Mouse (Mus musculus) CH12.LX (cell line): Measurements from ENCODE around the gene U2af1l4. TPM values are rescaled to one million over a fixed set of nuclear protein-coding genes. Genes with fewer than 3 reads are reported as not detected.
A peak's percentile ranks its signal among the peaks of the same experiment; 100 is the strongest.

ENCODE experiments used
- DNase-seq: peaks from one replicate; pipeline ENCODE4 v3.0.0-alpha.2; 2013; ENCODE audit errors: extremely low read depth
- H3K27ac ChIP-seq: 2 replicates; pipeline ENCODE4 v1.5.1; 2012; ENCODE audit warnings: low read depth, mild to moderate bottlenecking, control low read depth, moderate library complexity; ENCODE audit not compliant: insufficient read depth
- H3K27me3 ChIP-seq: replicated peaks from 2 replicates; pipeline ENCODE3; 2012; ENCODE audit warnings: inconsistent platforms
- H3K36me3 ChIP-seq, 2 experiments: replicated peaks in 1 of 2; 2 replicates each; pipeline versions ENCODE3 to v1.6.1; 2012; ENCODE audit warnings: inconsistent platforms in 1 of 2, low read length in 1 of 2, mild to moderate bottlenecking in 1 of 2, mixed read lengths in 1 of 2, moderate library complexity in 1 of 2; ENCODE audit not compliant: control insufficient read depth in 1 of 2, insufficient read depth in 1 of 2
- H3K4me1 ChIP-seq, 2 experiments: 2 replicates each; pipeline ENCODE4 v1.6.1; 2012; ENCODE audit warnings: inconsistent platforms in 1 of 2, moderate library complexity in 1 of 2; ENCODE audit not compliant: insufficient read depth in 2 of 2, control insufficient read depth in 1 of 2
- H3K4me2 ChIP-seq: 2 replicates; pipeline ENCODE4 v1.6.1; 2012; ENCODE audit warnings: low read depth, mild to moderate bottlenecking, control low read depth; ENCODE audit not compliant: poor library complexity, insufficient read depth, severe bottlenecking
- H3K4me3 ChIP-seq, 3 experiments: fragments of 150-350 bp in 1 of 3; sonication (generic) in 1 of 3; replicated peaks in 1 of 3; 2 replicates each; pipeline versions ENCODE3 to v1.5.1; 2011 to 2012; ENCODE audit warnings: low read depth in 2 of 3, low read length in 2 of 3, mild to moderate bottlenecking in 2 of 3, moderate library complexity in 2 of 3, control low read depth in 1 of 3, improper control_type of control experiment in 1 of 3, inconsistent platforms in 1 of 3, mixed read lengths in 1 of 3; ENCODE audit not compliant: poor library complexity in 1 of 3
- H3K79me2 ChIP-seq: replicated peaks from 2 replicates; pipeline ENCODE4 v1.6.1; 2012; ENCODE audit warnings: mild to moderate bottlenecking, moderate library complexity; ENCODE audit not compliant: control insufficient read depth, poor library complexity, insufficient read depth, severe bottlenecking; ENCODE audit errors: extremely low read depth
- H3K9ac ChIP-seq: 2 replicates; pipeline ENCODE4 v1.6.1; 2012; ENCODE audit warnings: low read depth, mild to moderate bottlenecking, control low read depth, moderate library complexity; ENCODE audit not compliant: insufficient read depth
- H3K9me3 ChIP-seq: replicated peaks from 2 replicates; pipeline ENCODE3; 2012; ENCODE audit warnings: low read length, inconsistent platforms, mixed read lengths
- BHLHE40 ChIP-seq: IDR thresholded peaks from 2 replicates; pipeline ENCODE4 v1.6.1; 2011; ENCODE audit warnings: mild to moderate bottlenecking, low read depth, low read length, improper control_type of control experiment
- CHD1 ChIP-seq: IDR thresholded peaks from 2 replicates; pipeline ENCODE4 v1.6.1; 2012; ENCODE audit warnings: low read depth, low read length, improper control_type of control experiment, inconsistent platforms
- CHD2 ChIP-seq: IDR thresholded peaks from 2 replicates; pipeline ENCODE4 v1.6.1; 2011; ENCODE audit warnings: low read length, improper control_type of control experiment
- CTCF ChIP-seq, 2 experiments: IDR thresholded peaks in 1 of 2; conservative IDR thresholded peaks in 1 of 2; 2 replicates each; pipeline ENCODE4 v1.5.1; 2011 to 2012; ENCODE audit warnings: low read depth in 2 of 2, low read length in 2 of 2, improper control_type of control experiment in 1 of 2, inconsistent platforms in 1 of 2, mild to moderate bottlenecking in 1 of 2, moderate library complexity in 1 of 2
- E2F4 ChIP-seq: IDR thresholded peaks from 2 replicates; pipeline ENCODE4 v1.6.1; 2011; ENCODE audit warnings: low read depth, low read length, improper control_type of control experiment; ENCODE audit not compliant: insufficient replicate concordance
- ELF1 ChIP-seq: IDR thresholded peaks from 2 replicates; pipeline ENCODE4 v1.6.1; 2014; ENCODE audit warnings: low read depth, mild to moderate bottlenecking, inconsistent platforms, low read length, improper control_type of control experiment
- EP300 ChIP-seq: IDR thresholded peaks from 2 replicates; pipeline ENCODE4 v1.6.1; 2011; ENCODE audit warnings: low read length, improper control_type of control experiment
- ETS1 ChIP-seq: conservative IDR thresholded peaks from 2 replicates; pipeline ENCODE4 v1.6.1; 2012; ENCODE audit warnings: low read depth, mild to moderate bottlenecking, inconsistent platforms, low read length, improper control_type of control experiment, moderate library complexity
- GABPA ChIP-seq: IDR thresholded peaks from 2 replicates; pipeline ENCODE4 v1.6.1; 2012; ENCODE audit warnings: low read depth, low read length, improper control_type of control experiment, inconsistent platforms; ENCODE audit not compliant: insufficient replicate concordance
- HCFC1 ChIP-seq: IDR thresholded peaks from 2 replicates; pipeline ENCODE4 v1.6.1; 2012; ENCODE audit warnings: low read depth, mild to moderate bottlenecking, inconsistent platforms, low read length, improper control_type of control experiment
- IRF4 ChIP-seq: IDR thresholded peaks from 2 replicates; pipeline ENCODE4 v1.6.1; 2014; ENCODE audit warnings: low read depth, mild to moderate bottlenecking, inconsistent platforms, low read length, improper control_type of control experiment
- JUN ChIP-seq: IDR thresholded peaks from 2 replicates; pipeline ENCODE4 v1.6.1; 2011; ENCODE audit warnings: low read depth, mild to moderate bottlenecking, low read length, improper control_type of control experiment, moderate library complexity; ENCODE audit not compliant: insufficient read depth
- JUND ChIP-seq: conservative IDR thresholded peaks from 2 replicates; pipeline ENCODE4 v1.6.1; 2011; ENCODE audit warnings: low read depth, low read length, improper control_type of control experiment
- KAT2A ChIP-seq: IDR thresholded peaks from 2 replicates; pipeline ENCODE4 v1.6.1; 2012; ENCODE audit warnings: low read length, improper control_type of control experiment, inconsistent platforms; ENCODE audit not compliant: insufficient replicate concordance
- MAFK ChIP-seq: IDR thresholded peaks from 2 replicates; pipeline ENCODE4 v1.6.1; 2011; ENCODE audit warnings: low read length, improper control_type of control experiment; ENCODE audit not compliant: insufficient replicate concordance
- MAX ChIP-seq: IDR thresholded peaks from 2 replicates; pipeline ENCODE4 v1.6.1; 2011; ENCODE audit warnings: low read length, improper control_type of control experiment
- MAZ ChIP-seq: IDR thresholded peaks from 2 replicates; pipeline ENCODE4 v1.6.1; 2012; ENCODE audit warnings: low read depth, mild to moderate bottlenecking, inconsistent platforms, low read length, improper control_type of control experiment, moderate library complexity
- MEF2A ChIP-seq: IDR thresholded peaks from 2 replicates; pipeline ENCODE4 v1.6.1; 2014; ENCODE audit warnings: low read depth, mild to moderate bottlenecking, inconsistent platforms, low read length, improper control_type of control experiment, borderline replicate concordance
- MXI1 ChIP-seq: IDR thresholded peaks from 2 replicates; pipeline ENCODE4 v1.6.1; 2011; ENCODE audit warnings: mild to moderate bottlenecking, low read depth, low read length, improper control_type of control experiment
- MYC ChIP-seq: IDR thresholded peaks from 2 replicates; pipeline ENCODE4 v1.6.1; 2011; ENCODE audit warnings: low read depth, mild to moderate bottlenecking, improper control_type of control experiment, low read length
- NELFE ChIP-seq: IDR thresholded peaks from 2 replicates; pipeline ENCODE4 v1.6.1; 2011; ENCODE audit warnings: low read depth, low read length, improper control_type of control experiment
- NRF1 ChIP-seq: IDR thresholded peaks from 2 replicates; pipeline ENCODE4 v1.6.1; 2014; ENCODE audit warnings: low read depth, mild to moderate bottlenecking, inconsistent platforms, low read length, improper control_type of control experiment, moderate library complexity
- PAX5 ChIP-seq: IDR thresholded peaks from 2 replicates; pipeline ENCODE4 v1.6.1; 2012; ENCODE audit warnings: low read length, inconsistent platforms, mixed read lengths
- POLR2A ChIP-seq: IDR thresholded peaks from 2 replicates; pipeline ENCODE4 v1.6.1; 2011; ENCODE audit warnings: low read depth, mild to moderate bottlenecking, improper control_type of control experiment, low read length
- POLR2AphosphoS2 ChIP-seq: IDR thresholded peaks from 2 replicates; pipeline ENCODE4 v1.6.1; 2011; ENCODE audit warnings: low read depth, low read length, improper control_type of control experiment
- RAD21 ChIP-seq: IDR thresholded peaks from 2 replicates; pipeline ENCODE4 v1.6.1; 2011; ENCODE audit warnings: low read depth, mild to moderate bottlenecking, low read length, improper control_type of control experiment, moderate library complexity
- RCOR1 ChIP-seq: conservative IDR thresholded peaks from 2 replicates; pipeline ENCODE4 v1.6.1; 2012; ENCODE audit warnings: low read depth, mild to moderate bottlenecking, inconsistent platforms, low read length, improper control_type of control experiment
- SIN3A ChIP-seq: IDR thresholded peaks from 2 replicates; pipeline ENCODE4 v1.6.1; 2012; ENCODE audit warnings: low read length, improper control_type of control experiment, inconsistent platforms
- SMC3 ChIP-seq: IDR thresholded peaks from 2 replicates; pipeline ENCODE4 v1.6.1; 2011; ENCODE audit warnings: low read depth, low read length, improper control_type of control experiment
- TBP ChIP-seq: conservative IDR thresholded peaks from 2 replicates; pipeline ENCODE4 v1.6.1; 2011; ENCODE audit warnings: low read depth, low read length, improper control_type of control experiment
- TCF12 ChIP-seq: IDR thresholded peaks from 2 replicates; pipeline ENCODE4 v1.6.1; 2014; ENCODE audit warnings: low read depth, mild to moderate bottlenecking, inconsistent platforms, low read length, improper control_type of control experiment
- UBTF ChIP-seq: IDR thresholded peaks from 2 replicates; pipeline ENCODE4 v1.6.1; 2012; ENCODE audit warnings: low read depth, mild to moderate bottlenecking, inconsistent platforms, low read length, improper control_type of control experiment, moderate library complexity
- USF1 ChIP-seq: IDR thresholded peaks from 2 replicates; pipeline ENCODE4 v1.6.1; 2014; ENCODE audit warnings: low read depth, mild to moderate bottlenecking, inconsistent platforms, low read length, improper control_type of control experiment
- USF2 ChIP-seq: conservative IDR thresholded peaks from 2 replicates; pipeline ENCODE4 v1.6.1; 2011; ENCODE audit warnings: low read depth, low read length, improper control_type of control experiment
- ZC3H11A ChIP-seq: IDR thresholded peaks from 2 replicates; pipeline ENCODE4 v1.6.1; 2012; ENCODE audit warnings: low read depth, mild to moderate bottlenecking, inconsistent platforms, low read length, improper control_type of control experiment
- ZKSCAN1 ChIP-seq: IDR thresholded peaks from 2 replicates; pipeline ENCODE4 v1.6.1; 2012; ENCODE audit warnings: low read depth, inconsistent platforms, low read length, improper control_type of control experiment, borderline replicate concordance
- ZMIZ1 ChIP-seq: IDR thresholded peaks from 2 replicates; pipeline ENCODE4 v1.6.1; 2012; ENCODE audit warnings: low read depth, mild to moderate bottlenecking, inconsistent platforms, low read length, improper control_type of control experiment
- ZNF384 ChIP-seq: IDR thresholded peaks from 2 replicates; pipeline ENCODE4 v1.6.1; 2012; ENCODE audit warnings: low read depth, low read length, improper control_type of control experiment, inconsistent platforms
- dilution Hi-C: fragments of 300-500 bp; cut with MboI; formaldehyde crosslinking; loops from 2 replicates; pipeline ENCODE4 v1.14.3; 2020; ENCODE audit warnings: low sequenced_read_pairs; ENCODE audit not compliant: extremely low pct_unique_long_range_greater_than_20kb, extremely low pct_ligation_motif_present
- in situ Hi-C: fragments of 300-500 bp; cut with MboI; formaldehyde crosslinking; loops from 3 replicates; pipeline ENCODE4 v1.14.3; 2019; ENCODE audit warnings: low sequenced_read_pairs, low pct_ligation_motif_present, low pct_unique_long_range_greater_than_20kb, mixed read lengths
- polyA plus RNA-seq: library from polyadenylated mRNA; unstranded; fragments of >175 nt; gene quantifications from 2 replicates; pipeline ENCODE4 v1.2.1, GENCODE M21; 2012; ENCODE audit warnings: low read depth; ENCODE audit not compliant: insufficient read length
- total RNA-seq, 2 experiments: library from RNA; depleted of rRNA; stranded (reverse); fragments of 300-350 nt in 1 of 2; fragments of >200 nt in 1 of 2; gene quantifications; 2 replicates each; pipeline ENCODE4 v1.2.3; 2012 to 2014

Gene U2af1l4
- total and polyA plus RNA-seq, 3 experiments, result 51.5 to 60.8 (median 56.7) TPM

DNA sequence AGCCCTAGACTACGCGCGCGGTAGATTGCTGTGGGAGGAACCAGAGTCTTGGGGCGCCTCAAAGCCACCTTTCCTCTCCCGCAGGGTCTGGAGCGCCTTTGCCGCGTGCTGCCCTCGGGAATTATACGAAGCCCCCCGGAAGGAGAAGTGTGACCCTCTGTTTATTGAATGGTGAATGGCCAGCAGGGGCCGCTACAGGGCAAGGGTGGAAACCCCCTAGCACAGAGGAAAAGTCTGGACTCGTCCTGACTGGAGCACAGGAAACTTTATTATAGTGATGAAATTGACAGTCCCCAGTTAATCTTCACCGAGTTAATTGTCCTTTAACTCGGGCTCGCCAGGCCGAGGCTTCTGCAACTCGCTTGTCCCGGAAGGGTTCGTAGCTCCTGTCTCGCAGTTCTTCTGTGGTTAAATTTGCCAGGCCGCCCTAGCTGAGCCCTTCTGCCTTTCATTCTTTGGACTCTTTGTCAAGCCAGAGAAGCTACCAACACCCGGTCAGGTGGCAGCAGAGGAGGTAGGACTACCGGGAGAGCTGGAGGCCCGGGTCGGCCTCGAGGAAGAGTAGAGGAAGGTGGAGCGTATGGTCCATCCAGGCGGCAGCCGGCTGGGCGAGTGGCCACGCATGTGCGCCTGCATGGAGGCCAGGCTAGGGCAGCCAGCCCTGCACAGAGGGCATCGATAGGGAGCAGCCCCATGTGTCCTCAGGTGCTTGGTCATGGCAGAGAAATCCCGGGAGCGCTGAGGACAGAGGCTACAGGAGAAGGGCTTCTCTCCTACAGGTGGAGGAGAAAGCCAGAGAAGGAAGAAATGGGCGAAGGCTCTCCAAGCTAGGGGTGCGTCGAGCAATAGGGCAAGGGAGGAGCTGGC is 26.6 kb downstream of the U2af1l4 start:
- peak overlapping the region; percentile 84 to 93 (median 89) for H3K4me3 ChIP-seq
- DNase-seq, result peak; percentile 75
- peaks cover 7 to 35% of the 10 kb centered on the region in 2 experiments; a peak in 3 of 4 replicates for H3K4me1 ChIP-seq
- dilution Hi-C loops (no loop called here), in situ Hi-C loops (no loop called here)
- H3K4me2 ChIP-seq, result peak overlapping the region; percentile 93
- H3K36me3 ChIP-seq, result peaks cover 23 to 40% of the 10 kb centered on the region in 2 experiments
- peak overlapping the region; percentile 74 for H3K9ac ChIP-seq
- H3K27me3 ChIP-seq, result no peaks in the 10 kb centered on the region
- H3K27ac ChIP-seq, result peak overlapping the region; percentile 100
- no peak for TF ChIP-seq JUN
- TF ChIP-seq UBTF, result no peak
- no peak for TF ChIP-seq ZNF384
- peak; percentile 54 for TF ChIP-seq NRF1
- TF ChIP-seq MAZ, result 0 out of 2 replicates have a peak, but pooled peaks have one; percentile 36
- TF ChIP-seq ELF1, result peak; percentile 48; the same call in 1 of the 2 replicates
- 0 out of 2 replicates have a peak, but pooled peaks have one; percentile 26 for TF ChIP-seq ZC3H11A
- TF ChIP-seq CTCF (conservative IDR thresholded peaks at IDR 0.05 in 1 of 2, IDR thresholded peaks at IDR 0.05 in 1 of 2; ENCODE audit: low read depth in 2 of 2, low read length in 2 of 2), result peak; percentile 72 to 93
- peak; percentile 87 for TF ChIP-seq RAD21
- TF ChIP-seq EP300, result no peak
- 0 out of 2 replicates have a peak, but pooled peaks have one; percentile 8 for TF ChIP-seq MEF2A
- TF ChIP-seq SIN3A, result peak; percentile 36; the same call in 1 of the 2 replicates
- no peak for TF ChIP-seq POLR2AphosphoS2
- no peak for TF ChIP-seq RCOR1
- TF ChIP-seq TCF12, result no peak
- peak; percentile 86 for TF ChIP-seq SMC3
- TF ChIP-seq E2F4, result no peak
- peak; percentile 32; the same call in 1 of the 2 replicates for TF ChIP-seq ZMIZ1
- peak; percentile 39; the same call in 1 of the 2 replicates for TF ChIP-seq CHD1
- TF ChIP-seq MXI1, result peak; percentile 71
- no peak for TF ChIP-seq USF1
- TF ChIP-seq POLR2A, result no peak
- TF ChIP-seq GABPA, result no peak
- peak; percentile 34; the same call in 1 of the 2 replicates for TF ChIP-seq MYC
- TF ChIP-seq NELFE, result no peak
- TF ChIP-seq MAX, result no peak; the same call in 1 of the 2 replicates
- no peak for TF ChIP-seq JUND
- TF ChIP-seq TBP, result no peak
- TF ChIP-seq USF2, result no peak
- TF ChIP-seq HCFC1, result peak; percentile 17; the same call in 1 of the 2 replicates
- no peak; the same call in none of the 2 replicates for TF ChIP-seq IRF4
- TF ChIP-seq KAT2A, result 0 out of 2 replicates have a peak, but pooled peaks have one; percentile 9
- no peak for TF ChIP-seq ZKSCAN1
- no peak for TF ChIP-seq MAFK
- no peak for TF ChIP-seq CHD2
- TF ChIP-seq BHLHE40, result peak; percentile 30; the same call in 1 of the 2 replicates
- no peak for TF ChIP-seq PAX5
- TF ChIP-seq ETS1, result no peak
- H3K79me2 ChIP-seq, result peaks cover 58% of the 10 kb centered on the region
- H3K9me3 ChIP-seq, result no peaks in the 10 kb centered on the region
